Mouse (Mus musculus) kidney, embryonic 14.5 days (tissue): ENCODE results near the gene Mccc2. TPM values are rescaled to one million over a fixed set of nuclear protein-coding genes. Genes with fewer than 3 reads are reported as not detected.
"Not testable (repeated sequence)": the region's sequence is repeated elsewhere in the genome, so short reads cannot be mapped to it uniquely, and the experiment has no call there.

Source experiments
- ATAC-seq: fragments of 200-750 bp; cut with Nextera tagmentation; 2 replicates; pipeline ENCODE4 v1.8.0; 2017; ENCODE audit warnings: moderate number of reproducible peaks, mild to moderate bottlenecking, moderate TSS enrichment, moderate library complexity; ENCODE audit not compliant: low FRiP score, low TSS enrichment
- H3K27ac ChIP-seq: fragments of 300-500 bp; sonication (generic); 2 replicates; pipeline ENCODE4 v1.5.1; 2014; ENCODE audit warnings: low read depth, mild to moderate bottlenecking, low read length, moderate library complexity, mixed read lengths
- H3K27me3 ChIP-seq: fragments of 300-500 bp; sonication (generic); 2 replicates; pipeline ENCODE4 v1.6.1; 2014; ENCODE audit warnings: mild to moderate bottlenecking, low read length; ENCODE audit not compliant: control insufficient read depth, insufficient read depth
- H3K36me3 ChIP-seq: fragments of 300-500 bp; sonication (generic); 2 replicates; pipeline ENCODE4 v1.6.1; 2014; ENCODE audit warnings: low read length, mixed read lengths; ENCODE audit not compliant: control insufficient read depth, insufficient read depth
- H3K4me1 ChIP-seq: fragments of 300-500 bp; sonication (generic); 2 replicates; pipeline ENCODE4 v1.6.1; 2014; ENCODE audit warnings: low read length, mixed read lengths; ENCODE audit not compliant: control insufficient read depth, insufficient read depth
- H3K4me2 ChIP-seq: fragments of 300-500 bp; sonication (generic); replicated peaks from 2 replicates; pipeline ENCODE4 v1.6.1; 2014; ENCODE audit warnings: low read depth, mild to moderate bottlenecking, low read length
- H3K4me3 ChIP-seq: fragments of 300-500 bp; sonication (generic); 2 replicates; pipeline ENCODE4 v1.5.1; 2014; ENCODE audit warnings: mild to moderate bottlenecking, low read length
- H3K9ac ChIP-seq: fragments of 300-500 bp; sonication (generic); 2 replicates; pipeline ENCODE4 v1.6.1; 2014; ENCODE audit warnings: low read depth, mild to moderate bottlenecking, low read length, moderate library complexity
- H3K9me3 ChIP-seq: fragments of 300-500 bp; sonication (generic); 2 replicates; pipeline ENCODE4 v1.6.1; 2016; ENCODE audit warnings: low read length; ENCODE audit not compliant: control insufficient read depth
- WGBS: fragments of 180-500 bp; shearing (Covaris S2); extraction: QIAGEN DNeasy Blood & Tissue Kit; methylation state at CpG from one replicate; pipeline ENCODE4 v1.1.7; 2014; 5-methylcytosine and 5-hydroxymethylcytosine counted together
- polyA plus RNA-seq: library from polyadenylated mRNA; unstranded; fragments of >200 nt; fragmentation: Nextera tagmentation; extraction: Ambion mirVana; gene quantifications from 2 replicates; pipeline ENCODE4 v1.2.1, GENCODE M21; 2014

Mccc2 gene
- polyA plus RNA-seq = 45.1 and 52.8 TPM in 2 replicates

DNA sequence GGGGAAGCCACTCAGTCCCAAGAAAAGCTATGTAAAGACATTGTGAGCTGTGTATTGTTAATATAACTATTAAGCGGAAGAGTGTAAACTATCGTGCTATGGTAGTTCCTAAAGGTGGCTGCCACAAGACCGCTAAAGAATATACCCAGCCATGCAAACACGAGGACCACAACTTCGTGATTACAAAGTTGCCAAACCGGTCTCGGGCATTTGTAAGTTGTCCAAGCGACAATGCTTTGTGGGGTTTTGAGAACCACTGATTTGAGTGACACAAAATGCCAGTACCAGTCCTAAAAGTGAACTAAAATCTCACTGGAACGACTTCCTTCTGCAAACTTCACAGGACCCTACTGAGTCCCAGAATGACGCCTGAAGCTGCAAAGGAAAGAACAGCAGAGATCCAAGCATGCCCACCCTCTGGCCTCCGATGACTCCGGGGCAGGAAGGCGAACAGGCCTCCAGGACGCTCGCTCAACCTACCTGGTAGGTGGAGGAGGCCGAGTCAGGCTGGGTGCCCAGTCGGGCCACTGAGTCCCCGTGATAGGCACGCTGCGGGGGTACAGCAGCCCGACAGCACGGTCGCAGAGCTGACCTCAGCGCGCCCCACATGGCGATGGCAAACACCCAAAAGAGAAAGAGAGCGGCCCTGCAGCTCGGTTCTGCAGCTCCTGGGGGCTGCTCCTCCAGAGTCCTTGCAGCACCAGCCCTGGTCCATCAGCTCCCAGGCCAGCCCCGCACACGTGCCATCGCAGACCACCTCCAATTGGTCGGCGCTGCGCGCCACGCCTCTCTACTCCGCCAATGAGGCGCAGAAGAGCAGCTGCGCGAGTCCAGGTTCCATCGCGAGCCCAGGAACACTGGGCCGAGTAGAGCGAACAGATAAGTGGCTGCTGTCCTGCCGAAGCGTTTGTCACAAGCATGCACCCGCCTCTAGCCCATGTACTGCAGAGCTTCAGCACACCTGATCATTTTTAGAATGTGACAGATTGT is at the start of gene Mccc2:
Gene Mccc2 (minus strand): TSS at position 734 of the 990 bp plus-strand sequence.
- Histone ChIP-seq H3K4me2 (peak within 1 kb of the TSS; percentile 69), H3K4me3 (peak within 1 kb of the TSS; percentile 45), H3K9me3 (no peaks in the 10 kb centered on the region), H3K27me3 (no peaks in the 10 kb centered on the region), H3K4me1 (peaks cover 6% of the 10 kb centered on the region; the same call in 1 of the 2 replicates), H3K36me3 (peaks cover 5% of the 10 kb centered on the region), H3K9ac (peak within 1 kb of the TSS; percentile 54), H3K27ac (0 out of 2 replicates have a peak within 1 kb of the TSS, but pooled peaks have one; percentile 8)
- WGBS = 4% methylated on average over 47 of the region's 47 CpGs
- ATAC-seq = peak; percentile 100

DNA sequence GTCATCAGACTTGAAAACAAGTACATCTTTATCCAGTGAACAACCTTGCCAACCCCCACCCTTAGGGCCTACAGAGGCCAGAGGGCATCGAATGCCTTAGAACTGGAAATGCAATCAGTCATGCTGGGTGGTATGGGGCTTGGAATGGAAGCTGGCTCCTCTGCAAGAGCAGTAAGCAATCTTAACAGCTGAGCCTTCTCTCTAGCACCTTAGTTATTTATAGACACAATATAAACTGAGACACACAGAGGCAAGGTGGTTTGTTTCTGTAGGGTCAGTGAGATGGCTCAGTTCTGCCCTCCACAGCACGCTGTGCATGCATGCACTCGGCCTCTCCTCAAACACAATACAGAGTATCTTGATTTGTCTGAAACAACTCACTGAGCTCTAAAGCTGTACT is 48.5 kb upstream of the Mccc2 start:
- ATAC-seq = no peak
- Histone ChIP-seq H3K36me3 (peaks cover 79% of the 10 kb centered on the region), H3K9ac (no peak overlapping the region), H3K4me1 (no peaks in the 10 kb centered on the region), H3K27me3 (no peaks in the 10 kb centered on the region), H3K9me3 (no peaks in the 10 kb centered on the region), H3K27ac (no peak overlapping the region), H3K4me3 (no peak overlapping the region), H3K4me2 (no peak overlapping the region)
- 97% methylated on average over 3 of the region's 3 CpGs for WGBS

DNA sequence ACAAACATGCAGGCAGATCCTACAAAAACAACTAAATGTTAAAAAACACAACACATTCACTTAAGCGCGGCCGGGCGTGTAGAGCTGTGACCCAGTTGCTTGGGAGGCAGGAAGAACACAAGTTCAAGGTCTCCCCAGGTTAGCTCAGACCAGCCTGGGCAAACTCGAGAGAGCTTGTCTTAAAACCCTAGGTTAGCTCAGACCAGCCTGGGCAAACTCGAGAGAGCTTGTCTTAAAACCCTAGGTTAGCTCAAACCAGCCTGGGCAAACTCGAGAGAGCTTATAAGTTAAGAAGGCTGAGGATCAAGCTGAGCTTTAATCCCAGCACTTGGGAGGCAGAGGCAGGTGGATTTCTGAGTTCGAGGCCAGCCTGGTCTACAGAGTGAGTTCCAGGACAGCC is 42.3 kb upstream of the Mccc2 start:
- not testable (repeated sequence) for H3K4me2 ChIP-seq, H3K4me1 ChIP-seq, H3K27me3 ChIP-seq, H3K9ac ChIP-seq, H3K4me3 ChIP-seq, H3K9me3 ChIP-seq, ATAC-seq, H3K27ac ChIP-seq
- H3K36me3 ChIP-seq = peaks cover 84% of the 10 kb centered on the region
- WGBS = 90% methylated on average over 8 of the region's 8 CpGs

DNA sequence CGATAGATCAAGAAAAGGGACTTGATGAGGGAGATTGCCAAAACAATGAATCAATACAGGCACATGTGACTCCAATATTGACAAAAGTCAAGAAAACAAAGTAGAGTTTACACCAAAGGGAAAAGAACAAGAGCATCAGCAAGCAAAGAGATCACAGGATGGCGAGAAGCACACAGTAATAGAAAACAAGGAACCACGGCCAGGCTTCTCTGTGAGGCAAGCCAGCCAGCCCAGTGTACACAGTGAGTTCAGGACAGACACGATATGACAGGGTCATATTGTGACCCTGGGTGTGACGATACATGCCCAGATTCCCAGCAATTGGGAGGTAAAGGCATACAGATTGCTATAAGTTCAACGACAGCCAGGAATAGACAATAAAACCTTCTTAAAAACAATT is 10.6 kb upstream of the Mccc2 start:
- ATAC-seq = no peak
- H3K36me3 ChIP-seq = peaks cover 73% of the 10 kb centered on the region

DNA sequence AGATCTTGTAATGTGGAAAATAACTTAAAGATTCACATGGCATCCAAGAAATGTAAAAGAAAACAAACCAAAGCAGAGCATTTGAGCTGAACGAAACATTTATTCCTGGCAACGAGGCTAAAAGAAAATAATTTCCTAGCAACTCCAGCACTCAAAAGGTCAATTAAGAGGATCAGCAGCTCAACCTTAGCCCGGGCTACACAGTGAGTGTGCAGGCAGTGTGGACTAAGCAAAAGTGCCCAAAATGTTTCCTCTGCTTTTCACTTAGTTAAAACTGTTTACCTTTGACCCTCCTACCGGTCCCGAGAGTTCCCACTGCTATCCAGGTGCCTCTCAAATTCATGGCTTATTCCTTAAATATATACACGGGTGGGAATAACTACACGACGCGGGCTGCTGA is 1.5 kb upstream of the Mccc2 start:
- H3K27ac ChIP-seq = no peak overlapping the region
- no peak overlapping the region for H3K4me3 ChIP-seq
- peaks cover 12% of the 10 kb centered on the region for H3K36me3 ChIP-seq
- H3K9me3 ChIP-seq = no peaks in the 10 kb centered on the region
- WGBS = 87% methylated on average over 9 of the region's 9 CpGs
- no peak overlapping the region for H3K4me2 ChIP-seq
- no peak overlapping the region for H3K9ac ChIP-seq
- no peaks in the 10 kb centered on the region for H3K27me3 ChIP-seq
- H3K4me1 ChIP-seq = peaks cover 6% of the 10 kb centered on the region; the same call in 1 of the 2 replicates
- ATAC-seq = no peak

More for the DNA sequence above, 10.6 kb upstream of the Mccc2 start:
- no peaks in the 10 kb centered on the region for H3K9me3 ChIP-seq
- H3K4me1 ChIP-seq = no peaks in the 10 kb centered on the region
- WGBS = 93% methylated on average over 6 of the region's 6 CpGs
- H3K9ac ChIP-seq = no peak overlapping the region
- H3K27ac ChIP-seq = no peak overlapping the region
- H3K4me2 ChIP-seq = no peak overlapping the region
- H3K4me3 ChIP-seq = no peak overlapping the region
- no peaks in the 10 kb centered on the region for H3K27me3 ChIP-seq

DNA sequence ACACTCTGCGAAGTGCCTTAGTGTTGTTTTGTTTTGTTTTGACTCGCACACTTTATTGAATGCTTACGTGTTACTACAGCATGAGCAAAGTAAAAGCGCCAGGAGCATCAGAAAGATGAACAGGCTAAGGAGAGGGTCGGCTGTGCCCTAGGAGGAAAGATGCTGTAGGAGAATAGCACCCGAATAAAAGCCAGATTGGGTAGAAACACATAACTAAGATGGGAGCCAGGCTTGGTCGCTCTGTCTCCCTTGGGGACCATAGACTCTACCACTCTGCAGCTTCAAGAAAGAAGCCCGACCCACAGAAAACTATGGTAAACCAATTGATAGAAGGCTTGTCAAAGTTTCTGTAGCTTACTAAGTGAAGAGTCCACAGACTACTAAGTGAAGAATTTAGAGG is 498 bp upstream of the Mccc2 start:
- H3K9ac ChIP-seq = peak overlapping the region; percentile 54
- peak overlapping the region; percentile 45 for H3K4me3 ChIP-seq
- peaks cover 9% of the 10 kb centered on the region for H3K36me3 ChIP-seq
- H3K27ac ChIP-seq = 0 out of 2 replicates have a peak overlapping the region, but pooled peaks have one; percentile 8
- H3K4me2 ChIP-seq = peak overlapping the region; percentile 69
- peaks cover 6% of the 10 kb centered on the region; the same call in 1 of the 2 replicates for H3K4me1 ChIP-seq
- 12% methylated on average over 8 of the region's 8 CpGs for WGBS
- ATAC-seq = peak; percentile 8; the same call in 1 of the 2 replicates
- no peaks in the 10 kb centered on the region for H3K27me3 ChIP-seq
- H3K9me3 ChIP-seq = no peaks in the 10 kb centered on the region

DNA sequence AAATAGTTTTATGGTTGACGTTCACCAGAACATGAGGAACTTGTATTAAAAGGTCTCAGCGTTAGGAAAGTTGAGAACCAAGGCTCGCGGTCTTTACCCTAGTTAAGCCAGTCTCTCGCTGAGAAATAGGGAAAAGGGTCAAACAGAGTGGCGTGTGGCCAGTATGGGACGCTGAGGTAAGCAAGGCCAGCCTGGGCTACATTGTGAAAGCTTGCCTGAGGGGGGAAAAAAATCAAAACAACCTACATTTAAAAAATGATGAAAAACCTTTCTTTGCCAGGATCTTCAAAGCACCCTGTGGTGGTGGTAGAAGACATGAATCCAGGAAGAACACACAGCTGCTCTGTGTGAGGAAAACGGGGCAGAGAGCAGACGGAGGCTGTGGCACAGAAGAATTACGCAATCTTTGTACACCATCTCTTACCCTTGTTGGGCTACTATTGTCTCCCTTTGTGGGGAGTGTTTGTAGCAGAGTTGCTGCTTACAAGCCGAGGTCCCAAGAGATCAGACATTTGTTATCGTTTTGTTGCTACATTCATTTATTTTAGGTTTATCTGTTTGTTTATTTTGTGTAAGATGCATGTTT is 9.4 kb downstream of the Mccc2 start:
- WGBS = 89% methylated on average over 12 of the region's 12 CpGs
- no peak overlapping the region for H3K9ac ChIP-seq
- no peak overlapping the region for H3K27ac ChIP-seq
- no peaks in the 10 kb centered on the region for H3K36me3 ChIP-seq
- no peaks in the 10 kb centered on the region for H3K4me1 ChIP-seq
- no peak for ATAC-seq
- no peak overlapping the region for H3K4me3 ChIP-seq
- H3K4me2 ChIP-seq = no peak overlapping the region
- no peaks in the 10 kb centered on the region for H3K27me3 ChIP-seq
- H3K9me3 ChIP-seq = no peaks in the 10 kb centered on the region

DNA sequence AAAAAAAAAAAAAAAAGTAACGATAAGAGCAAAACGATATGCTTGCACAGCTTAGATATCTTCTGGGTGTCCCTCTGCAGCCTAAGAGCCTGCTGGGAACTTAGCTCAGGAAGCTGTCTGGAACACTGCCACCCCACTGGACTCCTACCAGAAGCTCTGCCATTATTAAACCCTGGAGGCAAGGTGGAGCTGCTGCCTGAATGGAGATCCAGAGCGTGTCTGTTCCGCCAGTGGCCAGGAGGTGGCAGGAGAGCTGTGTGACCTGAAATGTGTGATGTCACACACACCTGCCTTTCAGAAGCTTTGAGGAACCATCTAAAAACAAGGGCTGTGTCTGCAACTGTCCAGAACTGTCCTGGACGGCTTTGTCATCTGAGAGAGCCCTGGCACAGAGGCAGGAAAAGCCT is 13.6 kb downstream of the Mccc2 start:
- 41% methylated on average over 5 of the region's 5 CpGs for WGBS
- no peak overlapping the region for H3K27ac ChIP-seq
- ATAC-seq = peak; percentile 69; the same call in 1 of the 2 replicates
- H3K4me2 ChIP-seq = no peak overlapping the region
- H3K27me3 ChIP-seq = no peaks in the 10 kb centered on the region
- H3K36me3 ChIP-seq = no peaks in the 10 kb centered on the region
- no peaks in the 10 kb centered on the region for H3K9me3 ChIP-seq
- no peak overlapping the region for H3K4me3 ChIP-seq
- H3K9ac ChIP-seq = no peak overlapping the region
- H3K4me1 ChIP-seq = no peaks in the 10 kb centered on the region

DNA sequence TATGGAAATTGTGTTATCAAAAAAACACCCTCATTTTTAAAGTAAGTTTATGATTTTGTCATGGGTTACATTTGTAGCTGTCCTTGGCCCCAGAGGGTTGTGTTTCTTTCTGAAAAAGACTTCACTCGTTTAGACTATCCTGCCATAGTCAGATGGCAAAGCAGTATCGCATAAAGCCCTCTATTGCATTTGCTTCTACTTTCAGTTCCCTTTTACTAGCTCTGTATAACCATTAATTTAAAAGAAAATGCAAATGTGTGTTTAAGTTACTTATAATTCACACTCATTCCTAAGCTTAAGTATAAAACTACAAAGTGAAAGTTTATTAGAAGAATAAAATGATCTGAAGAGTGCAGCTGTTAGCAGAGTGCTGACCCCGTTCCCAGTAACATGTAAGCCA is 16.4 kb downstream of the Mccc2 start:
- Histone ChIP-seq H3K4me3 (no peak overlapping the region), H3K27ac (no peak overlapping the region), H3K4me2 (no peak overlapping the region), H3K36me3 (no peaks in the 10 kb centered on the region), H3K27me3 (no peaks in the 10 kb centered on the region), H3K9ac (no peak overlapping the region), H3K9me3 (no peaks in the 10 kb centered on the region), H3K4me1 (no peaks in the 10 kb centered on the region)
- no peak for ATAC-seq
- WGBS = 95% methylated on average over 3 of the region's 3 CpGs
